Mouse (Mus musculus) ES-E14 (cell line): ENCODE measurements at regions not wholly inside any gene's neighbourhood (a gene's known extent, or its start where the extent isn't known, plus 50 kb on each side); places are given as distances from the start of the nearest gene placed in this dataset.

Source experiments
- DNase-seq: peaks from one replicate; pipeline ENCODE4 v3.0.0-alpha.2; 2013; ENCODE audit warnings: low read depth, low spot score
- H3K27ac ChIP-seq: 2 replicates; pipeline ENCODE4 v1.5.1; 2012; ENCODE audit warnings: low read depth, mild to moderate bottlenecking, low read length, moderate library complexity, mixed read lengths; ENCODE audit not compliant: poor library complexity, insufficient read depth, severe bottlenecking
- H3K36me3 ChIP-seq: 2 replicates; pipeline ENCODE4 v1.6.1; 2012; ENCODE audit warnings: mild to moderate bottlenecking, low read length, moderate library complexity, mixed read lengths; ENCODE audit not compliant: control insufficient read depth, poor library complexity, insufficient read depth, severe bottlenecking
- H3K4me1 ChIP-seq, 2 experiments: fragments of 150-350 bp in 1 of 2; sonication (generic) in 1 of 2; 2 replicates each; pipeline ENCODE4 v1.6.1; 2012; ENCODE audit warnings: low read length in 2 of 2, mild to moderate bottlenecking in 1 of 2, mixed read lengths in 1 of 2; ENCODE audit not compliant: control insufficient read depth in 2 of 2, insufficient read depth in 2 of 2, poor library complexity in 1 of 2
- H3K4me3 ChIP-seq, 2 experiments: fragments of 150-350 bp in 1 of 2; sonication (generic) in 1 of 2; 2 replicates each; pipeline ENCODE4 v1.5.1; 2012; ENCODE audit warnings: low read length in 2 of 2, low read depth in 1 of 2, mild to moderate bottlenecking in 1 of 2, mixed read lengths in 1 of 2; ENCODE audit not compliant: insufficient read depth in 1 of 2, poor library complexity in 1 of 2, severe bottlenecking in 1 of 2
- H3K9ac ChIP-seq: 2 replicates; pipeline ENCODE4 v1.6.1; 2012; ENCODE audit warnings: low read depth, mild to moderate bottlenecking, low read length, mixed read lengths; ENCODE audit not compliant: poor library complexity, insufficient read depth, severe bottlenecking
- H3K9me3 ChIP-seq: fragments of 150-350 bp; sonication (generic); 2 replicates; pipeline ENCODE4 v1.6.1; 2012; ENCODE audit warnings: low read depth, mild to moderate bottlenecking, low read length; ENCODE audit not compliant: control insufficient read depth, insufficient read depth
- CHD2 ChIP-seq: IDR thresholded peaks from 2 replicates; pipeline ENCODE4 v1.6.1; 2014; ENCODE audit warnings: mild to moderate bottlenecking, low read depth, low read length, inconsistent platforms
- HCFC1 ChIP-seq: IDR thresholded peaks from 2 replicates; pipeline ENCODE4 v1.6.1; 2012; ENCODE audit warnings: low read length, inconsistent platforms, borderline replicate concordance; ENCODE audit not compliant: insufficient read depth
- MAFK ChIP-seq: IDR thresholded peaks from 2 replicates; pipeline ENCODE4 v1.6.1; 2014; ENCODE audit warnings: mild to moderate bottlenecking, low read depth, low read length, inconsistent platforms; ENCODE audit not compliant: insufficient read depth
- ZC3H11A ChIP-seq: IDR thresholded peaks from 2 replicates; pipeline ENCODE4 v1.6.1; 2012; ENCODE audit warnings: low read depth, mild to moderate bottlenecking, inconsistent platforms, low read length, borderline replicate concordance
- ZNF384 ChIP-seq: IDR thresholded peaks from 2 replicates; pipeline ENCODE4 v1.6.1; 2012; ENCODE audit warnings: low read depth, low read length, inconsistent platforms
- in situ Hi-C, 2 experiments: fragments of 600-800 bp; cut with MboI; formaldehyde crosslinking; loops; one replicate each; pipeline ENCODE4 v1.15.1; 2025; ENCODE audit warnings: low sequenced_read_pairs in 2 of 2, inconsistent platforms in 1 of 2; ENCODE audit not compliant: unreplicated experiment in 2 of 2

GRCm38 (mm10) chr7:124746321-124746720 is 698.2 kb upstream of the Kdm8 start:
- in situ Hi-C loops, result no loop called here

GRCm38 (mm10) chr7:124748396-124748795 is 696.1 kb upstream of the Kdm8 start:
- no peak overlapping the region for H3K9ac ChIP-seq

More at GRCm38 (mm10) chr7:124746321-124746720, 698.2 kb upstream of the Kdm8 start:
- no peak for TF ChIP-seq CHD2
- TF ChIP-seq ZNF384, result no peak
- TF ChIP-seq HCFC1, result no peak
- TF ChIP-seq ZC3H11A, result no peak
- no peak for TF ChIP-seq MAFK
- Histone ChIP-seq H3K9me3 (no peaks in the 10 kb centered on the region), H3K4me3 (no peak overlapping the region), H3K4me1 (no peaks in the 10 kb centered on the region), H3K36me3 (no peaks in the 10 kb centered on the region), H3K9ac (no peak overlapping the region), H3K27ac (no peak overlapping the region)
- DNase-seq, result no peak

GRCm38 (mm10) chr7:124759084-124759483 is 685.4 kb upstream of the Kdm8 start:
- no peaks in the 10 kb centered on the region for H3K36me3 ChIP-seq
- no peaks in the 10 kb centered on the region for H3K4me1 ChIP-seq

More at GRCm38 (mm10) chr7:124748396-124748795, 696.1 kb upstream of the Kdm8 start:
- in situ Hi-C loops, result no loop called here
- H3K9me3 ChIP-seq, result no peaks in the 10 kb centered on the region
- H3K27ac ChIP-seq, result no peak overlapping the region
- H3K36me3 ChIP-seq, result no peaks in the 10 kb centered on the region
- no peaks in the 10 kb centered on the region for H3K4me1 ChIP-seq
- no peak for TF ChIP-seq ZNF384
- no peak for TF ChIP-seq CHD2
- TF ChIP-seq MAFK, result no peak
- no peak for TF ChIP-seq HCFC1
- TF ChIP-seq ZC3H11A, result no peak
- no peak for DNase-seq
- no peak overlapping the region for H3K4me3 ChIP-seq

GRCm38 (mm10) chr7:124777822-124778221 is 666.7 kb upstream of the Kdm8 start:
- no peak overlapping the region for H3K9ac ChIP-seq
- no peaks in the 10 kb centered on the region for H3K4me1 ChIP-seq
- TF ChIP-seq ZC3H11A, result no peak
- TF ChIP-seq CHD2, result no peak
- H3K4me3 ChIP-seq, result no peak overlapping the region
- no peaks in the 10 kb centered on the region for H3K9me3 ChIP-seq
- H3K27ac ChIP-seq, result no peak overlapping the region
- in situ Hi-C loops, result loop anchor here in 1 of 2 experiments (25.0 kb wide), 1 partner anchor 391 kb away; no protein-coding TSS in a partner anchor
- DNase-seq, result no peak
- no peaks in the 10 kb centered on the region for H3K36me3 ChIP-seq

More at GRCm38 (mm10) chr7:124759084-124759483, 685.4 kb upstream of the Kdm8 start:
- H3K27ac ChIP-seq, result no peak overlapping the region
- H3K9ac ChIP-seq, result no peak overlapping the region
- H3K4me3 ChIP-seq, result no peak overlapping the region
- DNase-seq, result no peak
- H3K9me3 ChIP-seq, result no peaks in the 10 kb centered on the region
- in situ Hi-C loops, result no loop called here
- TF ChIP-seq MAFK (no peak), HCFC1 (no peak), CHD2 (no peak), ZNF384 (no peak), ZC3H11A (no peak)

- no peak overlapping the region for H3K4me3 ChIP-seq
- TF ChIP-seq CHD2 (no peak), ZNF384 (peak; percentile 93), HCFC1 (no peak), MAFK (no peak), ZC3H11A (peak; percentile 80)
- no peaks in the 10 kb centered on the region for H3K36me3 ChIP-seq
- H3K27ac ChIP-seq, result no peak overlapping the region
- H3K9me3 ChIP-seq, result no peaks in the 10 kb centered on the region
- peak; percentile 26 for DNase-seq
- H3K9ac ChIP-seq, result no peak overlapping the region
- H3K4me1 ChIP-seq, result no peaks in the 10 kb centered on the region
- in situ Hi-C loops, result loop anchor here in 1 of 2 experiments (25.0 kb wide), 1 partner anchor 396 kb away; no protein-coding TSS in a partner anchor
Observed at GRCm38 (mm10) chr7:124782816-124783215, 661.7 kb upstream of the Kdm8 start.
